Mouse (Mus musculus): ENCODE measurements around the gene Sncg.

The Sncg gene

GRCm38 (mm10) chr14:34339446-34339845, 35.1 kb downstream of the Sncg start:
- no peak for DNase-seq (ENCODE audit: low spot score)

DNA sequence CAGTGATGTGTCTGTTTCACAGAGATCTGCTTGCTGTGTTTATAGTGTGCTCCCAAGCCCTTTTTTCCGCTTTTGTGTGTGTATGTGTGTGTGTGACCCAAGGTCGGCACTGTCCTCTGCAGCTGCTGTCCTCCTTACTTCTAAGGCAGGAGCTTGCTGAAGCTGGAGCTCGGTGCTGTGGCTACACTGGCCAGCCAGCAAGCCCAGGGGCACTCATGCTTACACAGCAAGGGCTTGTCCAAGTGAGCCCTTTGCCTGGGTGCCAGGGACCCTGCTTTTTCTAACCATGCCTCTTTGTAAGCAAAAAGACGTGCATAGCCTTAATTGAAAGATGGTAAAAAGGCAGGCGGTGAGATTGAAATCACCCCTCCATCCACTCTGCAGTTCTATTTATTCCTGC, 42.1 kb downstream of the Sncg start:
- DNase-seq (ENCODE audit: low spot score): no peak

- no peak for DNase-seq (ENCODE audit: low spot score)
Measured at GRCm38 (mm10) chr14:34331886-34332285, 42.7 kb downstream of the Sncg start.

GRCm38 (mm10) chr14:34330657-34331158, 43.9 kb downstream of the Sncg start:
- no peak for DNase-seq (ENCODE audit: low spot score)

GRCm38 (mm10) chr14:34327618-34328017, 47.0 kb downstream of the Sncg start:
- DNase-seq (ENCODE audit: low spot score): no peak

DNA sequence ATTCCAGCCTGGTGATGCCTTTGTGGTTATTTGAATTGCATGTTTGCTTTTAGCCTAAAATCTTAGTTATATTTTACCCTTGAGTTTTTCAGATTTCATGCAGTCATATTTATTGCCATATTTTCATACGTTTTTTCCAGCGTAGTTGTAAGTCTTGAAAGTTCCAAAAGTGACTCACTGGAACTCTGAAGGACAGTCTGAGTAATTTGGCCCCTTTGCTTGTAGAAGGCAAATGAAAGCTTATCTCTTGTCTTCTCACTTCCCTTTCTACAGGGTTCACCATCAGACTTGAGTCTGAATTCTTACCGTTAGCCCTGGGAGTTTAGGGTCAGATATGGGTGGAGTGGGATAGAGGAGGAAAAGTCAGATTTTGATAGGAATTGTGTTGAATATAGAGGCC, 48.0 kb downstream of the Sncg start:
- DNase-seq (ENCODE audit: low spot score): no peak

GRCm38 (mm10) chr14:34323576-34324085, 51.0 kb downstream of the Sncg start:
- no peak for DNase-seq (ENCODE audit: low spot score)

Data from layer of hippocampus, adult 9-10 months (tissue).